Mouse (Mus musculus): Measurements from ENCODE around the gene Nln.

DNA sequence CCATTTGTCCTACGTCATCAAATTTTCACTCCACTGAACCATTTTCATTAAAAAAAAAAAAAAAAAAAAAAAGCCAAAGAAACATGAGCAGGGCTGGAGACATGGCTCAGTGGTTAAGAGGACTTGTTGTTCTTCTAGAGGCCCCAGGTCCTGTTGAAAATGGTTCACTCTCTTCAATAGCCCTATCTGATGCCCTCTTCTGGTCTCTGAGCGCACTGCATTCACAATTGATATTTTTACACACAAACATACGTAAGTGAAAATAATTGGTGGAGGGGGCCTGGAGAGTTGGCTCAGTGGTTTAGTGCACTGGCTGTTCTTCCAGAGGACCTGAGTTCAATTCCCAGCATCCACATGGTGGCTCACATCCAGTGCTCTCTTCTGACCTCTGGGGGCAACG is 4.4 kb upstream of the Nln start:
- TF ChIP-seq CTCF (IDR thresholded peaks at IDR 0.05; ENCODE audit: low read depth) (no peak), EP300 (IDR thresholded peaks at IDR 0.05; ENCODE audit: low read depth) (no peak)
